Mouse (Mus musculus): Measurements from ENCODE around the gene Rinl. TPM values are rescaled to one million over a fixed set of nuclear protein-coding genes. Genes with fewer than 3 reads are reported as not detected.

Gene Rinl
- total RNA-seq, 2 experiments from 2014 or later, result 2.6 to 4.5 TPM

DNA sequence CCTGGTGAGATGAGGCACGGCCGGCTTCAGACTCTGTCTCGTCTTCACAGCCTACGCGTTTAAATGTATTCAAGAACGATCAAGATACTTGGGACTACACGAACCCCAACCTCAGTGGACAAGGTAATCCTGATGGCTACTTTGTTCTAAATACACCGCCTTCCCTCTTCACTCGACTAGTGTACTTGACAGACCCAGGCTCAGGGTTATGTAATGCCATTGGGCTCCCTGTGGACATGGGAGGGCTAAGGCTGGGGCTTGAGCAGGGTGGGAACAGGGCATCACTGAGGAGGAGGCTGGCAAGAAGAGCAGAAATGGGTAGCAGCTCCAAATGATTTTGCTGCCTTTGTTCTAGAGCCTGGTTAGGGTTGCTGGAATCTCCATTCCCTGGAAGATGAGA lies 26.5 kb downstream of the Rinl start:
- no peak for TF ChIP-seq CTCF (conservative IDR thresholded peaks at IDR 0.05)
- no peak for DNase-seq (ENCODE audit: low spot score in 2 of 2)
- H3K27ac ChIP-seq, result peak overlapping the region; percentile 58; the same call in 1 of the 2 replicates
- H3K4me3 ChIP-seq, result no peak overlapping the region

- DNase-seq (ENCODE audit: low spot score in 2 of 2), result no peak
- no peak for TF ChIP-seq CTCF (conservative IDR thresholded peaks at IDR 0.05)
- Histone ChIP-seq H3K4me3 (no peak overlapping the region; the same call in 1 of the 2 replicates), H3K27ac (peak overlapping the region; percentile 58; the same call in 1 of the 2 replicates)
These were observed 27.4 kb downstream of the Rinl start for GRCm38 (mm10) chr7:28816201-28816600.

- peak overlapping the region; percentile 58; the same call in 1 of the 2 replicates for H3K27ac ChIP-seq
- no peak for TF ChIP-seq CTCF (conservative IDR thresholded peaks at IDR 0.05)
- no peak overlapping the region; the same call in 1 of the 2 replicates for H3K4me3 ChIP-seq
- DNase-seq (ENCODE audit: low spot score in 2 of 2), result no peak
These were observed 28.2 kb downstream of the Rinl start for GRCm38 (mm10) chr7:28816920-28817319.

GRCm38 (mm10) chr7:28817524-28817923 lies 28.8 kb downstream of the Rinl start:
- Histone ChIP-seq H3K27ac (peak overlapping the region; percentile 58; the same call in 1 of the 2 replicates), H3K4me3 (peak overlapping the region; percentile 10; the same call in 1 of the 2 replicates)
- TF ChIP-seq CTCF (conservative IDR thresholded peaks at IDR 0.05), result no peak
- no peak for DNase-seq (ENCODE audit: low spot score in 2 of 2)

- no peak overlapping the region for H3K4me3 ChIP-seq
- TF ChIP-seq CTCF (conservative IDR thresholded peaks at IDR 0.05), result no peak
- no peak for DNase-seq (ENCODE audit: low spot score in 2 of 2)
- peak overlapping the region; percentile 58; the same call in 1 of the 2 replicates for H3K27ac ChIP-seq
These were observed 29.2 kb downstream of the Rinl start for GRCm38 (mm10) chr7:28817957-28818356.

DNA sequence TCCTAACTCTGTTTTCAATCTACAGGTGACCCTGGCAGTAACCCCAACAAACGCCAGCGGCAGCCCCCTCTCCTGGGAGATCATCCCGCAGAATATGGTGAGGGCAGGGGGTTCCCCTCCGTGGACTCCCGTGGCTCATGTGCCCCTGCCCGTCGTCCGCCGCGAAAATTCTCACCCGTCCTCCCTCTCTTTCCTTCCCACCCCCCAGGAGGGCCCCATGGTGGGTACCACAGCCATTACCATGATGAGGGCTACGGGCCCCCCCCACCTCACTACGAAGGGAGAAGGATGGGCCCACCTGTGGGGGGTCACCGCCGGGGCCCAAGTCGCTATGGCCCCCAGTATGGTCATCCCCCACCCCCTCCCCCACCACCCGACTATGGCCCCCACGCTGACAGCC lies 29.7 kb downstream of the Rinl start:
- no peak for DNase-seq (ENCODE audit: low spot score in 2 of 2)
- Histone ChIP-seq H3K27ac (peak overlapping the region; percentile 58; the same call in 1 of the 2 replicates), H3K4me3 (no peak overlapping the region)
- no peak for TF ChIP-seq CTCF (conservative IDR thresholded peaks at IDR 0.05)

- no peak overlapping the region for H3K27ac ChIP-seq
- no peak overlapping the region for H3K4me3 ChIP-seq
- DNase-seq (ENCODE audit: low spot score in 2 of 2), result no peak
- TF ChIP-seq CTCF (conservative IDR thresholded peaks at IDR 0.05), result no peak
These were observed 30.2 kb downstream of the Rinl start for GRCm38 (mm10) chr7:28818861-28819452.

- no peak for TF ChIP-seq CTCF (conservative IDR thresholded peaks at IDR 0.05)
- no peak for DNase-seq (ENCODE audit: low spot score in 2 of 2)
- Histone ChIP-seq H3K27ac (peak overlapping the region; percentile 93; the same call in 1 of the 2 replicates), H3K4me3 (no peak overlapping the region)
These were observed 30.8 kb downstream of the Rinl start for GRCm38 (mm10) chr7:28819571-28819970.

GRCm38 (mm10) chr7:28820358-28821260 lies 31.8 kb downstream of the Rinl start:
- Histone ChIP-seq H3K27ac (peak overlapping the region; percentile 93), H3K4me3 (no peak overlapping the region)
- 0 out of 2 replicates have a peak, but pooled peaks have one; percentile 6 for TF ChIP-seq CTCF (conservative IDR thresholded peaks at IDR 0.05)
- no peak for DNase-seq (ENCODE audit: low spot score in 2 of 2)

- DNase-seq (ENCODE audit: low spot score in 2 of 2), result peak; percentile 81 to 86
- H3K27ac ChIP-seq, result peak overlapping the region; percentile 93
- H3K4me3 ChIP-seq, result no peak overlapping the region
- TF ChIP-seq CTCF (conservative IDR thresholded peaks at IDR 0.05), result no peak
These were observed 32.6 kb downstream of the Rinl start for GRCm38 (mm10) chr7:28821261-28821831.

DNA sequence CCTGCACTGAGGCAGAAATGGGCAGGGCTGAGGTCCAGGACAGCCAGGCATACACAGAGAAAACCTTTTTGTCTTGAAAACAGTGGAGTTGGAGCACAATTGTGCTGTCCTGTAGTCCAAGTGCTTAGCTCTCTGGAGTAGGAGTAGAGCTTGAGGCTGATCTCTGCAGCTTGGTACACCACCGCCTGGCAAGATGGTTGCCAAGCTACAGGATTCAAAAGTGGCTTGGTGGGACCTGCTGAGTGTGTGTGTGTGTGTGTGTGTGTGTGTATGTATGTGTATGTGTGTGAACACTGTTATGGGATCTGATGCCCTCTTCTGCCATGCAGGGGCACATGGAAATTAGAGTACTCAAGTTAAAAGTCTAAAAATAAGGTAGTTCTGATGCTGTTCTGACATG lies 33.8 kb downstream of the Rinl start:
- H3K4me3 ChIP-seq, result no peak overlapping the region
- no peak for DNase-seq (ENCODE audit: low spot score in 2 of 2)
- no peak for TF ChIP-seq CTCF (conservative IDR thresholded peaks at IDR 0.05)
- peak overlapping the region; percentile 93 for H3K27ac ChIP-seq

DNA sequence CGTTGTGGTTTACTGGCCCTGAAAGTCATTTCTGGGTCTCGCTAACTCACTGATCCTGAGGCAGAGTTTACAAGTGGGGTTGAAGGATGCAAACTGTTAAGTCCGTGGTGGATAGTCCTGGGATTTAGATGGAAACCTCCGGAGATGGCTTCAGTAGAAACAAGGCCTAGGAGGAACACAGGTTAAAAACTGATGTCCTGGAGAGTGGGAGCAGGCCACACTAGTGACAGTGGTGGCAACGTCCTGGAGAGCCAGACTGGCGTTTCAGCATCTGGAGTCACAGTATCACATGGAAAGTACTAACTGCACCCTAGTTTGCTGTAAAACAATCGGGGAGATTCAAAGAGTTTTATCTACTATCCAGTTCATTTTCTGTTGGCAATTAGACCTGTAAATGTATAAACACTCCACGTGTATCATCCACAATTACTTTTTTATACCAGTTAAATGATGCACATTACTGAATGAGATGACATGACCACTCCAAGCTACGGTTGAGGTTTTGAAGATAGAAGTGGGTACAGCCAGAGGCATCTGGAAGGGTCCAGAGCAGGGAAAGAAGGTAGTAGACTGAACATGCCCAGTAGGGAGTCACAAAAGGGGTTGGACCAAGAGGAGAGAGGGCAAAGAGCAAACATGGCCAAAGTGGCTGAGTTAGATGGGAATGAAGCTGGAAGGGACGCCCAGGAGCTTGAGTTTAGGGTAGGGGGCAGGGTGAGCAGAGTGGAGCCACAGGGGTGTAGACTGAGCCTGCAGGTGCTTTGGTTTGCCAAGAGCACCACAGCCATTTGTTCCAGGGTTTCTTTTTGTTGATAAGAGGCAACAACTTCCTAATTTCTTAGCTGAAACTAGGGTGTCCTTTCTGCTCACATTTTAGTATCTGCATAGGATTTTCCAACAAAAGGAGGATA lies 34.5 kb downstream of the Rinl start:
- no peak for TF ChIP-seq CTCF (conservative IDR thresholded peaks at IDR 0.05)
- no peak overlapping the region for H3K4me3 ChIP-seq
- H3K27ac ChIP-seq, result peak overlapping the region; percentile 93
- DNase-seq (ENCODE audit: low spot score in 2 of 2), result no peak

Measured in layer of hippocampus, adult 2 months (tissue).